Mouse (Mus musculus) heart, embryonic 14.5 days (tissue): ENCODE measurements around the gene Psmd9. TPM values are rescaled to one million over a fixed set of nuclear protein-coding genes. Genes with fewer than 3 reads are reported as not detected.
A peak's percentile ranks its signal among the peaks of the same experiment; 100 is the strongest.

Source experiments
- ATAC-seq: fragments of 200-750 bp; cut with Nextera tagmentation; 2 replicates; pipeline ENCODE4 v1.8.0; 2017; ENCODE audit warnings: low read depth, moderate TSS enrichment; ENCODE audit not compliant: insufficient number of reproducible peaks, insufficient read depth, low FRiP score
- H3K27ac ChIP-seq, 2 experiments: fragments of 200-500 bp in 1 of 2; fragments of 300-500 bp in 1 of 2; sonication (generic) in 1 of 2; replicated peaks in 1 of 2; 2 replicates each; pipeline ENCODE4 v1.5.1; 2012 to 2014; ENCODE audit warnings: low read depth in 2 of 2, low read length in 2 of 2, control low read depth in 1 of 2, mild to moderate bottlenecking in 1 of 2, mixed read lengths in 1 of 2; ENCODE audit not compliant: control insufficient read depth in 1 of 2, insufficient read depth in 1 of 2
- H3K27me3 ChIP-seq: fragments of 300-500 bp; sonication (generic); 2 replicates; pipeline ENCODE4 v1.6.1; 2014; ENCODE audit warnings: mild to moderate bottlenecking, low read length, control low read depth; ENCODE audit not compliant: control insufficient read depth, insufficient read depth
- H3K36me3 ChIP-seq: fragments of 300-500 bp; sonication (generic); 2 replicates; pipeline ENCODE4 v1.6.1; 2014; ENCODE audit warnings: mild to moderate bottlenecking, control low read depth, low read length, mixed read lengths; ENCODE audit not compliant: control insufficient read depth, insufficient read depth
- H3K4me1 ChIP-seq, 2 experiments: fragments of 200-500 bp in 1 of 2; fragments of 300-500 bp in 1 of 2; sonication (generic) in 1 of 2; 2 replicates each; pipeline ENCODE4 v1.6.1; 2012 to 2014; ENCODE audit warnings: low read length in 2 of 2, control low read depth in 1 of 2, mixed read lengths in 1 of 2; ENCODE audit not compliant: control insufficient read depth in 2 of 2, insufficient read depth in 2 of 2
- H3K4me2 ChIP-seq: fragments of 300-500 bp; sonication (generic); 2 replicates; pipeline ENCODE4 v1.6.1; 2014; ENCODE audit warnings: mild to moderate bottlenecking, low read length
- H3K4me3 ChIP-seq, 2 experiments: fragments of 200-500 bp in 1 of 2; fragments of 300-500 bp in 1 of 2; sonication (generic) in 1 of 2; 2 replicates each; pipeline ENCODE4 v1.5.1; 2012 to 2014; ENCODE audit warnings: low read length in 2 of 2, mild to moderate bottlenecking in 2 of 2, control low read depth in 1 of 2, low read depth in 1 of 2, moderate library complexity in 1 of 2; ENCODE audit not compliant: control insufficient read depth in 1 of 2, insufficient read depth in 1 of 2
- H3K9ac ChIP-seq: fragments of 300-500 bp; sonication (generic); 2 replicates; pipeline ENCODE4 v1.6.1; 2014; ENCODE audit warnings: mild to moderate bottlenecking, low read length
- H3K9me3 ChIP-seq: fragments of 300-500 bp; sonication (generic); 2 replicates; pipeline ENCODE4 v1.6.1; 2016; ENCODE audit warnings: low read length, control low read depth; ENCODE audit not compliant: control insufficient read depth
- WGBS: fragments of 180-500 bp; shearing (Covaris S2); extraction: QIAGEN DNeasy Blood & Tissue Kit; methylation state at CpG from one replicate; pipeline ENCODE4 v1.1.7; 2014; 5-methylcytosine and 5-hydroxymethylcytosine counted together
- polyA plus RNA-seq: library from polyadenylated mRNA; unstranded; fragments of >200 nt; fragmentation: Nextera tagmentation; extraction: Ambion mirVana; gene quantifications from 2 replicates; pipeline ENCODE4 v1.2.1, GENCODE M21; 2014

Gene Psmd9
- polyA plus RNA-seq, 1 experiment from 2014 or later = 64.3 TPM

DNA sequence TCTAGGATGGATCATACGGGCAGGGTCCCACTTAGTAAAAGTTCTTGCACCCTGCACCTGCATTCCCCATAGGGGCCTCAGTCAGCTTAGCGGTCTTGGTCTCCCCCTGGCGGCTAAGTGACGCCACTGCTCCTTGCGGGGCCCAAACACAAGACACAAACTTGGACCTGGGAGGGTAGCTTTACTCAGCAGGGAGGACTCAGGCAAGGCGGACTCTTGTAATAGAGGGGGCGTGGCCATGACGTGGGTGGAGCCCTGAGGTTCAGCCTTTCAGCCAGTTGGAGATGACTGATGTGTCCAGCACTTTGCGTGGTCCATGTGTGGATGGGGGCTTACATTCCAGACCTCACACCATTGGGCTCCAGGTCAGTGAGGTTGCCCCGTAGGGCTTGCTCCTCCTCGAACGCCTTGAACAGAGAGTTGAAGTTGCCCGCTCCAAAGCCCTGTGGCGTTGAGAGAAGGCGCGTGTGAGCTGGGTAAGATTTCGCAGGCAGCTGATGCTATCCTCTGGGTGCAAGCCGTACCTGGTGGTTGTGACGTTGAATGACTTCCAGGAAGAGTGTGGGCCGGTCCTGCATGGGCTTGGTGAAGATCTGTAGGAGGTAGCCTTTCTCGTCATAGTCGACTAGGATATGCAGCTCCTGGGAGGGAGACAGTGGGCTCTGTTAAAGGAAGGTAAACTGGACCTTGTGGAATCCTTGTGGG, 2.6 kb downstream of the Psmd9 start:
- Histone ChIP-seq H3K27ac (no peak overlapping the region), H3K4me2 (peak overlapping the region; percentile 51), H3K9me3 (no peaks in the 10 kb centered on the region), H3K36me3 (peaks cover 12% of the 10 kb centered on the region), H3K9ac (peak overlapping the region; percentile 36; the same call in 1 of the 2 replicates), H3K4me1 (peaks cover 2 to 3% of the 10 kb centered on the region in 2 experiments; a peak in 2 of 4 replicates), H3K4me3 (peak overlapping the region; percentile 9 to 10; a peak in 2 of 4 replicates), H3K27me3 (no peaks in the 10 kb centered on the region)
- ATAC-seq = peak; percentile 54; the same call in 1 of the 2 replicates
- WGBS = 15% methylated on average over 22 of the region's 22 CpGs

DNA sequence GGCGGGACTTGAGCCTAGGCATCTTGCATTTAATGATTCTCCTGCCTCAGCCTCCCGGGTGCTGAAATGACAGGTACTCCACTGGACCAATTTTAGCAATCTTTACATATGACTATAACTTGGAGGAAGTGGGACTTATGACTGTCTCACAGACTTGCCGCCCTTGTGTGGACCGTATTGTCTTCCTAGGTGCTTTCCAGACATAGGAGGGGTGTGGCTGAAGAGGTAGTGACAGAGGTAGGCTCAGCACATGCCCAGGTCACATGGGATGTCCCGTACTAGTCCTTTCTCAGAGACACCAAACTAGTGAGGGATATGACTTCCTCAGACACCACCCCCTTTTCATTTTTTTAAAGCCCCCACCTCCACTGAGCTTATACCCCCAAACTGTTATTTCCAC, 9.6 kb downstream of the Psmd9 start:
- Histone ChIP-seq H3K4me1 (no peaks in the 10 kb centered on the region), H3K36me3 (no peaks in the 10 kb centered on the region), H3K9me3 (no peaks in the 10 kb centered on the region), H3K27ac (no peak overlapping the region), H3K9ac (no peak overlapping the region), H3K4me3 (no peak overlapping the region), H3K4me2 (no peak overlapping the region), H3K27me3 (no peaks in the 10 kb centered on the region)
- 86% methylated on average over 5 of the region's 5 CpGs for WGBS
- no peak for ATAC-seq

DNA sequence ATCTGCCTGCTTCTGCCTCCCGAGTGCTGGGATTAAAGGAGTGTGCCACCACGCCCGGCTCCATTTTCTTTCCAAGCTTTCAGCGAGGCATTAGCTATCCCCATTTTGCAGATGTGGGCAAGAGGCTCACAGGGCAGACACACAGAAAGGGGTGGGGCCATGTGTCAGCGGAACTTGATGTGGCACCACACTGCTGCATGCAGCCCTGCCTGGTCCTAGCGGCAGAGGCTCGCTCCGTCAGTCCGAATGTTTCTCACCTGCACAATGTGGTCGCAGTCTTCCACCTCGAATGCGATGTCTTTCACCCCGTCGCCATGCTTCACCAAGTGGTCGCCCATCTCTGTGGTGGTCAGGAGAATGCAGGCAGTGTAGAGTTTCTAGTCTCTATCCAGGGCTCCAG, 11.2 kb downstream of the Psmd9 start:
- Histone ChIP-seq H3K4me2 (no peak overlapping the region), H3K27ac (no peak overlapping the region), H3K4me1 (no peaks in the 10 kb centered on the region), H3K27me3 (no peaks in the 10 kb centered on the region), H3K9ac (no peak overlapping the region), H3K9me3 (no peaks in the 10 kb centered on the region), H3K4me3 (no peak overlapping the region), H3K36me3 (no peaks in the 10 kb centered on the region)
- ATAC-seq = no peak
- WGBS = 83% methylated on average over 15 of the region's 15 CpGs

DNA sequence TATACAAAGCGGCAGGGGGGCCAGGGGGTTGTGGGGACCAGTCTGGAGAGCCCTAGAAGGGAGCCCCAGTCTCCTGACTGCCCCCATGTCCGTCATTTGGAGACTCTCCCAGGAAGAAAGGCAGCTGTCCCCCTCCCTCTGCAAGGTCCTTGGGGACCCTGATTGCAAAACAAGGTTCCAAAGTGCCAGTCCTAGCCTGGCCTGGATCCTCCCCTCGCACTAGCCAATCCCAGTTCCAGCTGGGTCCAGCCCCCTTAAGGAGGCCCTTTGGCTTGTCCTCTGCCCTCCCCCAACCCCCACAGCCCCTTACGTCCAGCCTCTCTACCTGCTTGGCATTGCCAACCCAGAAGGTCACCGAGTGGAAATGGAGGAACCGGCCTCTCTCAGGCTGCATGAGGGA, 12.3 kb downstream of the Psmd9 start:
- no peak overlapping the region for H3K9ac ChIP-seq
- no peak overlapping the region for H3K4me2 ChIP-seq
- H3K4me1 ChIP-seq = peaks cover 5 to 7% of the 10 kb centered on the region in 2 experiments; a peak in 3 of 4 replicates
- ATAC-seq = no peak; the same call in 1 of the 2 replicates
- H3K9me3 ChIP-seq = no peaks in the 10 kb centered on the region
- WGBS = 70% methylated on average over 6 of the region's 6 CpGs
- no peak overlapping the region for H3K27ac ChIP-seq
- H3K36me3 ChIP-seq = no peaks in the 10 kb centered on the region
- H3K27me3 ChIP-seq = no peaks in the 10 kb centered on the region
- no peak overlapping the region for H3K4me3 ChIP-seq

DNA sequence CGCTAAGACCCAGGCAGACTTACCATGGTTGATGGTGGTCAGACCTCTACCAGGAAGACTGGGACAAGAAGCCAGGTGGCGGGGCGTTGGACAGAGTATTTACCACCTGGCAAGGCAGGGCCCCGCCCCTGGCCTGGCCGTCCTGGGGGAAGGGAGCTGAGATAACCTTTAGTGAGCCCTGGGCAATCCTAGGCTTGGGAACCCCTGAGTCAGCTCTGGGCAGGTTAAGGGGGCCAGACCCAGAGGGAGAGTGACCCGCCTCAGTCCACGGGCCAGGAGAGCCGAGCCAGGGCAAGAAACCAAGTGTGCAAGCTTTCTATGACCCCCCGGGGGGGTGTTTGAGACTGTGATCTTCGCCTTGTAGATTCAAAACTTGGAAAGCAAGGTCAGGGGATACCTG, 13.4 kb downstream of the Psmd9 start, which contains the start of gene Hpd:
Gene Hpd (minus strand): TSS at position 77 of the 400 bp plus-strand sequence.
- Histone ChIP-seq H3K27me3 (no peaks in the 10 kb centered on the region), H3K9me3 (no peaks in the 10 kb centered on the region), H3K4me2 (no peak within 1 kb of the TSS), H3K36me3 (no peaks in the 10 kb centered on the region), H3K27ac (no peak within 1 kb of the TSS), H3K9ac (no peak within 1 kb of the TSS), H3K4me1 (peaks cover 5 to 7% of the 10 kb centered on the region in 2 experiments; a peak in 3 of 4 replicates), H3K4me3 (no peak within 1 kb of the TSS)
- ATAC-seq = no peak
- 72% methylated on average over 10 of the region's 10 CpGs for WGBS

DNA sequence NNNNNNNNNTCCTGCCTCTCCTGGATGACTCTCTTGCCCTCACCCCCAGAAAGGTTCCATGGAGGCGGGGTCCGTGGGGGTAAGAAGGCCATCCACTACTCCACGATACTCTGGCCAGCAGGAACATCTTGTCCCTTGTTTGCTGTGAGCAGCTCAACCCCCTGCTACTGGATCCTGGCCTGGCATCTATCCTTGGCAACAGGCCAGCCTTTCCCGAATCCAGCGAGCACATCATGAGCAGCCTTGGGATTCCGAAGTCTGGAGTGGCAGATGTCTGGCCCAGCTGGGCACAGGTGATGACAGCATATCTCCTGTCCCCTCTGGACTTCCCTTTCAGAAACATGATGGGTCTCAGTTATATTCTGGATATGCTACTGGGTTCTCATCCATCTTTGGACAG, 16.8 kb downstream of the Psmd9 start:
- Histone ChIP-seq H3K27me3 (no peaks in the 10 kb centered on the region), H3K4me3 (no peak overlapping the region), H3K4me1 (peaks cover 5 to 7% of the 10 kb centered on the region in 2 experiments; a peak in 3 of 4 replicates), H3K9me3 (no peaks in the 10 kb centered on the region), H3K27ac (no peak overlapping the region), H3K36me3 (no peaks in the 10 kb centered on the region), H3K9ac (no peak overlapping the region), H3K4me2 (no peak overlapping the region)
- ATAC-seq = no peak
- WGBS = 39% methylated on average over 6 of the region's 6 CpGs

DNA sequence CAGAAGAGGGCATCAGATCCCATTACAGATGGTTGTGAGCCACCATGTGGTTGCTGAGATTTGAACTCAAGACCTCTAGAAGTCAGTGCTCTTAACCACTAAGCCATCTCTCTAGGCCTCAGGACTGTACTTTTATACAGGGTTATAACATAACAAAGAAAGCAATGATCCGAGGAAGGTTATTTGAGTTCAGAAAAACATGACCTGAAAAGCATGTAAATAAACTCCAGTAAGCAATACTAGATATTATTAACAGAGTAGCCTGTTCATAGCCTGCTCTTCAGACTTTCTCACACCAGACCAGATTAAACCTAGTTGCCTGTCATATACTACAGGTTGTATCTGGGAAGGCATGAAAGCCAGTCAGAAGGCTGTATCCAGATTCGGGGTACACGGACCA, 18.1 kb downstream of the Psmd9 start:
- Histone ChIP-seq H3K4me3 (no peak overlapping the region), H3K4me1 (peaks cover 5 to 7% of the 10 kb centered on the region in 2 experiments; a peak in 3 of 4 replicates), H3K9ac (no peak overlapping the region), H3K4me2 (no peak overlapping the region), H3K9me3 (no peaks in the 10 kb centered on the region), H3K36me3 (no peaks in the 10 kb centered on the region), H3K27ac (no peak overlapping the region), H3K27me3 (no peaks in the 10 kb centered on the region)
- ATAC-seq = no peak
- WGBS = 88% methylated on average over 3 of the region's 3 CpGs
